Mouse (Mus musculus): Measurements from ENCODE around the gene Kctd15.

Gene Kctd15

DNA sequence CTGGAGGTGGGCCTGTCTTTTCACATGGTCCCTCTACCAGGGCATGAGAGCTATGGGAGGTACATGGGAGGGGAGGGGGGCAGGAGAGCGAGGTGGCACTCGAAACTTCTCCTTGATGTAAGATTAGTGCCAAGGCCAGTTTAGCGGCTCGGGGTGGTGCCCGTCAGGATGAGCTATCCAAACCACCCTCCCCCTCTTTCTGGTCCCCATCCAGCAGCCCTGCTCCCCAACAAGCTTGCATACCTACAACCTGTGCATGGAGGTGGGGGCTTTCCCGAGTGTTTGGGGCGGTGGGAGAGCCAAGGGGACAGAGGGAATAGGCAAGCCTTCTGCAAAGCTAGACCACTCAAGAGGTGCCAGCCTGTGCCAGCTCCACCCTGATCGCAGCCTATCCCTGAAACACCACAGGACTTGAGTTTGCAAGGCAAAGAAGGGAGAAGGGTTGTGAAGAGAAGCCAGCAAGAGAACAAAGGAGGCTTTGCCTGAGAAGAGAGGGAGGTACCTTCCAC lies 26.8 kb downstream of the Kctd15 start:
- no peak for DNase-seq (ENCODE audit: low read depth, low spot score)

GRCm38 (mm10) chr7:34620411-34620810 lies 36.1 kb downstream of the Kctd15 start:
- no peak for DNase-seq (ENCODE audit: low read depth, low spot score)

DNA sequence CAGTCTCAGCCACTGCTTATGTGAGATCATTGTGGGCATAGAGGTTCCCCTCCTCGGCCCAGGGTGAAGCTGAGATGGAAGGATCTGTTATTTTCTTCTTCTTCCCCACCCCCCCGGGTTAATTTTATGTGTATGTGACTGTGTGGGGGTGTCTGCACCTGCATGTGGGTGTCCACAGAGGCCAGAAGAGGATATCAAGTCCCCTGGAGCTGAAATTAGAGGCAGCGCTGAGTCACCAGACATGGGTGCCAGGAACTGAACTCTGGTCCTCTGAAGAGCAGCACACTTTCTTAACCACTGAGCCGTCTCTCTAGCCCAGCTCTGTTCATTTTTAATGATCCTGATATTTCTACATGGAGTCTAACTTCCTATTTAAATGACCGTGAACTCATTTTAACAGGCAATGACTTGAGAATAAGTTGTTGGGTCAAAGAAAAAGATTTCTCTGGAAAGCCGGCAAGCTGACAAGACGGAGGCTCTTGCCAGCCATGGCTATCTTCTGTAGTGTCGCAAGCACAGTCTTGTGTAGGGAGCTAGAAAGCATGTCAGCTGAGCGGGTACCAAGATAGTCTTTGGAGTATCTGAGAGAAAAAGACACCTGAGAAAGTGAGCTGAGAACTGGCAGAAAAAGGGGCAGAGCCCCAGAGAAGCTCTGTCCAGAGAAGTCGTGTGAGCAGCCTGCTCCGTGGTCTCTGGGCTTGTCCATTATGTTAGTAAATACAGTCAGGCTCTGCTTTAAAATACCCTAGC lies 38.2 kb downstream of the Kctd15 start:
- no peak for DNase-seq (ENCODE audit: low read depth, low spot score)

DNA sequence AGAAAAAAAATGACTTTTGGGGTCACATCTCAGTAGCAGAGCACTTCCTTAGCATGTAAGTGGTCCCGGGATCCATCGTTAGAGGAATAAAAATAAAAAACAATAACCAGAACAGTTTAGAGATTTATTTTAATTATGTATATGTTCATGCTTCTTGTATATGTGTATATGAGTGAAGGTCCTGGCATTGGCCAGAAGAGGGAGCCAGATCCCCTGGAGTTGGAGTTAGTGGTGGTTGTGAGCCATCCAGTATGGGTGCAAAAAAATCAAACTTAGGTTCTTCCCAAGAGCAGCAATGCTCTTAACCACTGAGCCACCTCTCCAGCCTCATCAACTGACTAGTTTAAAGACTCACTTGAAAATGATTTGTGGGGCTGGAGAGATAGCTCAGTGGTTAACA lies 40.3 kb downstream of the Kctd15 start:
- no peak for DNase-seq (ENCODE audit: low read depth, low spot score)

DNA sequence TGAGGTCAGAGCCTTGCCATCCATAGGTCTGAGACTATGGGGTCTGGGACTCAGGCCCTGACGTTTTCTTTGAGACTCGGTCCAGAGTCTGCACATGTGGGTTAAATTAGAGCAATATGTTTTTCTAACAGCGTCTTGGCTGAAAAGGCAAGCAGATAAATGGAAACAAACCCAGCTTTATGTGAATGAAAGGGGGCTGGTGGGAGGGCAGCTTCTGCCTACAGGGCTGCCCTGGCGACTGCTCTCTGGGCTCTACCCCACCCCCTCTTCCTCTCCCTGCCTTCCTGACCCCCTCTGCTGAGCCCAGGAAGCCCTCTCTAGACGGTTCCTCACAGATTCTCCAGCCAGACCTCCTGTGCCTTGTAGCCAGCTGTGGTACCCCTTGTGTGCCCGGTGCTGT lies 46.1 kb downstream of the Kctd15 start:
- DNase-seq (ENCODE audit: low read depth, low spot score), result no peak

- DNase-seq (ENCODE audit: low read depth, low spot score), result no peak
Observed at GRCm38 (mm10) chr7:34607334-34607970, 49.1 kb downstream of the Kctd15 start.

- no peak for DNase-seq (ENCODE audit: low read depth, low spot score)
Observed at GRCm38 (mm10) chr7:34606729-34607128, 49.8 kb downstream of the Kctd15 start.

GRCm38 (mm10) chr7:34606051-34606450 lies 50.5 kb downstream of the Kctd15 start:
- no peak for DNase-seq (ENCODE audit: low read depth, low spot score)

DNA sequence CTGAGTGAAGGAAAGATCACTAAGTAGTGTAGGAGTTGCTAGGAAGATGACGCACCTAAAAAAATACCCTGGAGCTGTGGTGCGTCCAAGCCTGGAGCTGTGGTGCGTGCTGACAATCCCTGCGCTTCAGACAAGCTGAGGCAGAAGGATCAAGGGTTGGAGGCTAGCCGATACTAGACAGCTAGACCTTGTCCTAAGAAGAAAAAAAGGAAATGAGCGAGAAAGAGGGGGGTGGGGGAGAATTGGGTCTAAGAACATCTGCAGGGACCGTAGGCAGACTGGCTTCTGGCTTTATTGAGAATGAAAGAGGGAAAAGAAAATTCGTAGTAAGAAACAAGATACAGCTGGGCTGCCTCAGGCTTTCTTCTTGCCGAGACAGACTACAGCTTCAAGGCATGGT lies 58.0 kb downstream of the Kctd15 start:
- DNase-seq (ENCODE audit: low read depth, low spot score), result no peak

DNA sequence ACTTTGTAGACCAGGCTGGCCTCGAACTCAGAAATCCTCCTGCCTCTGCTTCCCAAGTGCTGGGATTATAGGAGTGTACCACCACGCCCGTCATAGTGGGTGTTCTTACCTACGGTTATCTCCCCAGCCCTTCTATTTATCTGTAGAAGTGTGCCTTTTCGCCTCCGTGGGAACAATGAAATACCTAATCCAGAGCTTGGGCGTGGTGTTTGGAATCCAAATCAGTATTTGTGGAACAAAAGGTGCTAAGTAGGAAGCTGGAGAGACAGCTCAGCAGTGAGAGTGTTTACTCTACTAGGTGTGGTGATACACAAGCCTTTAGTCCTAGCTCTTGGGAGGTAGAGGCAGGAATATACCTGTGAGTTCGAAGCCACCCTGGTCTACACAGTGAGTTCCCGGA lies 58.5 kb downstream of the Kctd15 start:
- no peak for DNase-seq (ENCODE audit: low read depth, low spot score)

- no peak for DNase-seq (ENCODE audit: low read depth, low spot score)
Observed at GRCm38 (mm10) chr7:34596531-34597235, 59.8 kb downstream of the Kctd15 start.

DNA sequence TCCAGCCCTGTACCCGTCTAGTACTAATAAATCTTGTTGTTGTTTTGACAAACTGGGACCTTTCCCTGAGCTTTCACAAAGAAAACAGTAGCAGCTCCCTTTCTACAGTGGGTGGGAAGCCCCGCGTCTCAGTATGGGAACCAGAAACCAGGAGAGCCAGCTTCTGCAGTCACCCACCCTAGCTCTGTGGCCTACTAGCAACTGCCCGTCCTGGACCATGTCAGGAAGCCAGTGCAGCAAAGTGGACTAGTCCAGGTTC lies 61.3 kb downstream of the Kctd15 start:
- no peak for DNase-seq (ENCODE audit: low read depth, low spot score)

- DNase-seq (ENCODE audit: low read depth, low spot score), result no peak
Observed at GRCm38 (mm10) chr7:34594501-34595306, 61.8 kb downstream of the Kctd15 start.

DNA sequence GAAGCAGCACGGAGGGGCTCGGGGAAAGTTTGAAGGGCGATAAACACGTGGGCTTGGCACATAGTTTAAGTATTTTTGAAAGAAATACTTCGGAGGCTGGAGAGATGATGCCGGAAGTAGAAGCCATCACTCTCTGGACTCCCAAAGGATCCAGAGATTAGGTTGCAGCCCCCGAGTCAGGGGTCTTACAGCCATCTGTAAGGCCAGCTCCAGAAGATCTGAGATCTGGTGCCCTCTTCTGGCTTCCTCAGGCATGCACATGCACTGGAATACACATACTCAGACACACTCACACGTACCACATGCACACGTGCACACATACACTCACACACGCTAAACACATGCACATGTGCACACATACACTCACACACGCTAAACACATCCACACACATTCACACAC lies 65.8 kb downstream of the Kctd15 start:
- DNase-seq (ENCODE audit: low read depth, low spot score), result no peak

All from c-Kit-negative CD71-positive TER-119-positive erythroid progenitor cells, embryonic 14.5 days (primary cell).